Mouse (Mus musculus) forebrain, postnatal 0 days (tissue): ENCODE data around the gene Sec24a. TPM values are rescaled to one million over a fixed set of nuclear protein-coding genes. Genes with fewer than 3 reads are reported as not detected.

Source experiments
- ATAC-seq: fragments of 200-750 bp; cut with Nextera tagmentation; 2 replicates; pipeline ENCODE4 v1.8.0; 2017; ENCODE audit warnings: mild to moderate bottlenecking, moderate library complexity
- DNase-seq: peaks from one replicate; pipeline ENCODE4 v3.0.0-alpha.2; 2015
- H3K27ac ChIP-seq: fragments of 300-500 bp; sonication (generic); 2 replicates; pipeline ENCODE4 v1.5.1; 2014; ENCODE audit warnings: low read depth, mild to moderate bottlenecking, antibody characterized with exemption, low read length, moderate library complexity, mixed read lengths
- H3K27me3 ChIP-seq: fragments of 300-500 bp; sonication (generic); 2 replicates; pipeline ENCODE4 v1.6.1; 2014; ENCODE audit warnings: mild to moderate bottlenecking, low read length, mixed read lengths; ENCODE audit not compliant: insufficient read depth
- H3K36me3 ChIP-seq: fragments of 300-500 bp; sonication (generic); 2 replicates; pipeline ENCODE4 v1.6.1; 2014; ENCODE audit warnings: mild to moderate bottlenecking, moderate library complexity; ENCODE audit not compliant: insufficient read depth
- H3K4me1 ChIP-seq: fragments of 300-500 bp; sonication (generic); 2 replicates; pipeline ENCODE4 v1.6.1; 2014; ENCODE audit warnings: antibody characterized with exemption; ENCODE audit not compliant: insufficient read depth
- H3K4me2 ChIP-seq: fragments of 300-500 bp; sonication (generic); 2 replicates; pipeline ENCODE4 v1.6.1; 2014; ENCODE audit warnings: low read depth, mild to moderate bottlenecking, moderate library complexity
- H3K4me3 ChIP-seq: fragments of 300-500 bp; sonication (generic); 2 replicates; pipeline ENCODE4 v1.5.1; 2014; ENCODE audit warnings: low read depth, low read length, mixed read lengths
- H3K9ac ChIP-seq: fragments of 300-500 bp; sonication (generic); 2 replicates; pipeline ENCODE4 v1.6.1; 2014; ENCODE audit warnings: mild to moderate bottlenecking
- H3K9me3 ChIP-seq: fragments of 300-500 bp; sonication (generic); 2 replicates; pipeline ENCODE4 v1.6.1; 2016; ENCODE audit warnings: low read length
- CTCF ChIP-seq: sonication (generic); IDR thresholded peaks from 2 replicates; pipeline ENCODE4 v1.5.1; 2016; ENCODE audit warnings: antibody characterized with exemption, control low read depth, low read depth
- WGBS: fragments of 180-500 bp; shearing (Covaris S2); extraction: QIAGEN DNeasy Blood & Tissue Kit; methylation state at CpG from one replicate; pipeline ENCODE4 v1.1.7; 2014; 5-methylcytosine and 5-hydroxymethylcytosine counted together
- polyA plus RNA-seq: library from polyadenylated mRNA; unstranded; fragments of >200 nt; fragmentation: Nextera tagmentation; extraction: Ambion mirVana; gene quantifications from 2 replicates; pipeline ENCODE4 v1.2.1, GENCODE M21; 2015
- total RNA-seq: library from RNA; depleted of rRNA; stranded (reverse); fragments of >200 nt; gene quantifications from 2 replicates; pipeline ENCODE4 v1.2.3, GENCODE M21; 2014

Sec24a gene
- total and polyA plus RNA-seq, 2 experiments from 2014 or later = 9.3 to 12.6 TPM

- no peak overlapping the region for H3K27ac ChIP-seq
- 0 out of 2 replicates have a peak, but pooled peaks have one; percentile 2 for ATAC-seq
- peak overlapping the region; percentile 86 for H3K4me2 ChIP-seq
- DNase-seq = no peak
- H3K27me3 ChIP-seq = no peaks in the 10 kb centered on the region
- no peak for TF ChIP-seq CTCF
- no peaks in the 10 kb centered on the region for H3K9me3 ChIP-seq
- peak overlapping the region; percentile 73; the same call in 1 of the 2 replicates for H3K9ac ChIP-seq
- H3K4me1 ChIP-seq = no peaks in the 10 kb centered on the region
- peaks cover 5% of the 10 kb centered on the region; the same call in 1 of the 2 replicates for H3K36me3 ChIP-seq
- H3K4me3 ChIP-seq = peak overlapping the region; percentile 64
- 35% methylated on average over 11 of the region's 11 CpGs for WGBS
These were observed 114.1 kb downstream of the Sec24a start for GRCm38 (mm10) chr11:51649111-51649888.

GRCm38 (mm10) chr11:51648566-51648965 lies 114.9 kb downstream of the Sec24a start:
- H3K4me1 ChIP-seq = no peaks in the 10 kb centered on the region
- WGBS = 19% methylated on average over 3 of the region's 3 CpGs
- H3K27me3 ChIP-seq = no peaks in the 10 kb centered on the region
- no peak overlapping the region for H3K9ac ChIP-seq
- H3K9me3 ChIP-seq = no peaks in the 10 kb centered on the region
- ATAC-seq = no peak
- no peak for DNase-seq
- peaks cover 8% of the 10 kb centered on the region; the same call in 1 of the 2 replicates for H3K36me3 ChIP-seq
- no peak overlapping the region for H3K4me3 ChIP-seq
- H3K4me2 ChIP-seq = peak overlapping the region; percentile 86; the same call in 1 of the 2 replicates
- no peak overlapping the region for H3K27ac ChIP-seq
- no peak for TF ChIP-seq CTCF

- DNase-seq (no peak), ATAC-seq (no peak)
- no peaks in the 10 kb centered on the region for H3K4me1 ChIP-seq
- H3K27me3 ChIP-seq = no peaks in the 10 kb centered on the region
- WGBS = 80% methylated on average over 15 of the region's 15 CpGs
- H3K36me3 ChIP-seq = peaks cover 8% of the 10 kb centered on the region; the same call in 1 of the 2 replicates
- no peak overlapping the region for H3K4me3 ChIP-seq
- no peak for TF ChIP-seq CTCF
- no peak overlapping the region for H3K27ac ChIP-seq
- no peak overlapping the region for H3K4me2 ChIP-seq
- no peak overlapping the region for H3K9ac ChIP-seq
- no peaks in the 10 kb centered on the region for H3K9me3 ChIP-seq
These were observed 116.4 kb downstream of the Sec24a start for GRCm38 (mm10) chr11:51646751-51647667.

DNA sequence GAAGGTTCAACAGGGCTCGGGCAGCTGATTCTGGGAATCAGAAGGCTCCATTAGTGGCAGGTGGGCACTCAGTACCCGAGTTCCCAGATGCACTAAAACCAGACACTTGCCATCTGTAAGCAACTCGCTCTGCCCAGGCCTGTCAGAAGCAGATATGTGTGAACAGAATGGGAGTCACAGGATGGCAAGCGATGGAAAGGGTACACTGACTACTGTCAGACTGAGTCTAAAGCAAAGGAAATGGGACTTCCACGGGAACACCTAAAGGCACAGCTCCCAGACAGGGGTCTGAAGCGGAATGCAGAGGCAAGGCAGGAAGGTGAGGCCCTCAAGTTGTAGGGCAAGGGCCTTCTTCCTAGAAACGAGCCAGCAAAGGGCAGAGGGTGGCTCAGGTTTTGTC lies 117.2 kb downstream of the Sec24a start:
- Histone ChIP-seq H3K9ac (no peak overlapping the region), H3K36me3 (peaks cover 8% of the 10 kb centered on the region; the same call in 1 of the 2 replicates), H3K27ac (no peak overlapping the region), H3K4me2 (no peak overlapping the region), H3K27me3 (no peaks in the 10 kb centered on the region), H3K4me3 (no peak overlapping the region), H3K4me1 (no peaks in the 10 kb centered on the region), H3K9me3 (no peaks in the 10 kb centered on the region)
- WGBS = 79% methylated on average over 7 of the region's 7 CpGs
- no peak for TF ChIP-seq CTCF
- DNase-seq (no peak), ATAC-seq (no peak)

DNA sequence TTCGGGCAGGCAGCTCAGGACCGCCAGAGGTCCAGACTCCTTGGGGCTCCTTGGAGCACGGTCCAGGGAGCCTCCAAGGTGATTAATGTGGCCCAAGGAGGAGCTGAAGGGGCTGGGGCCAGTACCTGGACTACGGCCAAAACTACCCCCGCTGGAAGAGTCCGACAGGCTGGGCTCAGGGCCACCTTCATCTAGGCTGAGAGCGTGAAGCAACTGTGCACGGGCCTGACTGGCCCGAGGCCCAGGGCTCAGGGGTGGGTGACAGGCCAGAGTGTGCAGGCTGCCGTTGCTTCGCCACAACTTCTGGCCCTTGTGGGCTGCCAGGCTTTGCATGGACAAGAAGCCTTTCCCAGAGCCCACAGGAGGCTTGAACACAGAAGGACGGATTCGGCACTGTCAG lies 118.1 kb downstream of the Sec24a start:
- DNase-seq = no peak
- Histone ChIP-seq H3K4me3 (no peak overlapping the region), H3K27ac (no peak overlapping the region), H3K36me3 (peaks cover 8% of the 10 kb centered on the region; the same call in 1 of the 2 replicates), H3K4me2 (no peak overlapping the region), H3K9ac (no peak overlapping the region), H3K4me1 (no peaks in the 10 kb centered on the region), H3K27me3 (no peaks in the 10 kb centered on the region), H3K9me3 (no peaks in the 10 kb centered on the region)
- no peak for ATAC-seq
- 63% methylated on average over 13 of the region's 13 CpGs for WGBS
- TF ChIP-seq CTCF = no peak

GRCm38 (mm10) chr11:51644217-51644616 lies 119.2 kb downstream of the Sec24a start:
- peaks cover 8% of the 10 kb centered on the region; the same call in 1 of the 2 replicates for H3K36me3 ChIP-seq
- no peak for TF ChIP-seq CTCF
- H3K4me2 ChIP-seq = no peak overlapping the region
- H3K4me3 ChIP-seq = no peak overlapping the region
- no peak for ATAC-seq
- H3K27ac ChIP-seq = no peak overlapping the region
- DNase-seq = no peak
- no peaks in the 10 kb centered on the region for H3K27me3 ChIP-seq
- H3K9ac ChIP-seq = no peak overlapping the region
- H3K9me3 ChIP-seq = no peaks in the 10 kb centered on the region
- WGBS = 77% methylated on average over 16 of the region's 16 CpGs
- H3K4me1 ChIP-seq = no peaks in the 10 kb centered on the region
